Mouse (Mus musculus) MEL (cell line): ENCODE results near the gene Atp8b2. TPM values are rescaled to one million over a fixed set of nuclear protein-coding genes. Genes with fewer than 3 reads are reported as not detected.

Source experiments
- DNase-seq: peaks from one replicate; pipeline ENCODE4 v3.0.0; 2011; ENCODE audit warnings: low read depth, low spot score
- H3K27ac ChIP-seq: 2 replicates; pipeline ENCODE4 v1.5.1; 2012; ENCODE audit warnings: low read depth, mild to moderate bottlenecking, control low read depth, low read length, moderate library complexity; ENCODE audit not compliant: control insufficient read depth
- H3K27me3 ChIP-seq, 2 experiments: fragments of 150-350 bp in 1 of 2; sonication (generic) in 1 of 2; 2 replicates each; pipeline ENCODE4 v1.6.1; 2012; ENCODE audit warnings: low read length in 2 of 2, mild to moderate bottlenecking in 2 of 2, improper control_type of control experiment in 1 of 2, moderate library complexity in 1 of 2; ENCODE audit not compliant: insufficient read depth in 2 of 2, control insufficient read depth in 1 of 2
- H3K36me3 ChIP-seq, 2 experiments: 2 replicates each; pipeline ENCODE4 v1.6.1; 2012 to 2014; ENCODE audit warnings: low read length in 2 of 2, improper control_type of control experiment in 1 of 2, inconsistent platforms in 1 of 2, mild to moderate bottlenecking in 1 of 2; ENCODE audit not compliant: insufficient read depth in 2 of 2, control insufficient read depth in 1 of 2
- H3K4me1 ChIP-seq, 2 experiments: fragments of 150-350 bp in 1 of 2; sonication (generic) in 1 of 2; 2 replicates each; pipeline ENCODE4 v1.6.1; 2012; ENCODE audit warnings: low read length in 2 of 2, improper control_type of control experiment in 1 of 2, mild to moderate bottlenecking in 1 of 2; ENCODE audit not compliant: insufficient read depth in 2 of 2, control insufficient read depth in 1 of 2
- H3K4me3 ChIP-seq, 2 experiments: fragments of 150-350 bp in 1 of 2; sonication (generic) in 1 of 2; 2 replicates each; pipeline ENCODE4 v1.5.1; 2012; ENCODE audit warnings: low read depth in 2 of 2, low read length in 2 of 2, mild to moderate bottlenecking in 2 of 2, moderate library complexity in 2 of 2, control low read depth in 1 of 2, improper control_type of control experiment in 1 of 2; ENCODE audit not compliant: control insufficient read depth in 1 of 2, insufficient read depth in 1 of 2
- H3K79me2 ChIP-seq: 2 replicates; pipeline ENCODE4 v1.6.1; 2012; ENCODE audit warnings: mild to moderate bottlenecking, low read length, moderate library complexity; ENCODE audit not compliant: control insufficient read depth, poor library complexity, insufficient read depth
- H3K9ac ChIP-seq: 2 replicates; pipeline ENCODE4 v1.6.1; 2012; ENCODE audit warnings: low read depth, mild to moderate bottlenecking, control low read depth, low read length, moderate library complexity; ENCODE audit not compliant: control insufficient read depth, poor library complexity, severe bottlenecking
- H3K9me3 ChIP-seq: fragments of 150-350 bp; sonication (generic); replicated peaks from 2 replicates; pipeline ENCODE4 v1.6.1; 2012; ENCODE audit warnings: mild to moderate bottlenecking, low read length, improper control_type of control experiment, moderate library complexity; ENCODE audit not compliant: insufficient read depth
- BHLHE40 ChIP-seq: IDR thresholded peaks from 2 replicates; pipeline ENCODE4 v1.6.1; 2012; ENCODE audit warnings: low read depth, mild to moderate bottlenecking, inconsistent platforms, low read length, improper control_type of control experiment, borderline replicate concordance
- CHD1 ChIP-seq: IDR thresholded peaks from 2 replicates; pipeline ENCODE4 v1.6.1; 2012; ENCODE audit warnings: low read depth, mild to moderate bottlenecking, inconsistent platforms, low read length, improper control_type of control experiment
- CTCF ChIP-seq, 3 experiments: IDR thresholded peaks in 2 of 3; conservative IDR thresholded peaks in 1 of 3; 2 replicates each; pipeline ENCODE4 v1.5.1; 2011 to 2012; ENCODE audit warnings: low read length in 3 of 3, low read depth in 2 of 3, mild to moderate bottlenecking in 2 of 3, improper control_type of control experiment in 1 of 3, inconsistent platforms in 1 of 3, mixed read lengths in 1 of 3, moderate library complexity in 1 of 3; ENCODE audit not compliant: control insufficient read depth in 1 of 3, insufficient read depth in 1 of 3, poor library complexity in 1 of 3, severe bottlenecking in 1 of 3
- E2F4 ChIP-seq: IDR thresholded peaks from 2 replicates; pipeline ENCODE4 v1.6.1; 2011; ENCODE audit warnings: low read depth, low read length, improper control_type of control experiment, borderline replicate concordance
- ELF1 ChIP-seq: IDR thresholded peaks from 2 replicates; pipeline ENCODE4 v1.6.1; 2014; ENCODE audit warnings: low read depth, mild to moderate bottlenecking, inconsistent platforms, low read length, improper control_type of control experiment, moderate library complexity
- EP300 ChIP-seq, 2 experiments: IDR thresholded peaks; 2 replicates each; pipeline ENCODE4 v1.6.1; 2011; ENCODE audit warnings: improper control_type of control experiment in 2 of 2, low read length in 2 of 2, low read depth in 1 of 2, mild to moderate bottlenecking in 1 of 2
- ETS1 ChIP-seq: IDR thresholded peaks from 2 replicates; pipeline ENCODE4 v1.6.1; 2012; ENCODE audit warnings: low read depth, mild to moderate bottlenecking, inconsistent platforms, low read length, improper control_type of control experiment, moderate library complexity
- GABPA ChIP-seq: IDR thresholded peaks from 2 replicates; pipeline ENCODE4 v1.6.1; 2012; ENCODE audit warnings: low read depth, mild to moderate bottlenecking, inconsistent platforms, low read length, improper control_type of control experiment, moderate library complexity
- HCFC1 ChIP-seq: IDR thresholded peaks from 2 replicates; pipeline ENCODE4 v1.6.1; 2012; ENCODE audit warnings: low read depth, mild to moderate bottlenecking, inconsistent platforms, low read length, improper control_type of control experiment, moderate library complexity
- JUND ChIP-seq: IDR thresholded peaks from 2 replicates; pipeline ENCODE4 v1.6.1; 2011; ENCODE audit warnings: low read depth, mild to moderate bottlenecking, improper control_type of control experiment, low read length
- KAT2A ChIP-seq: conservative IDR thresholded peaks from 2 replicates; pipeline ENCODE4 v1.6.1; 2012; ENCODE audit warnings: low read depth, low read length, improper control_type of control experiment, inconsistent platforms
- MAFK ChIP-seq: IDR thresholded peaks from 2 replicates; pipeline ENCODE4 v1.6.1; 2011; ENCODE audit warnings: low read depth, mild to moderate bottlenecking, low read length, improper control_type of control experiment, borderline replicate concordance
- MYB ChIP-seq: IDR thresholded peaks from 2 replicates; pipeline ENCODE4 v1.6.1; 2011; ENCODE audit warnings: mild to moderate bottlenecking, low read depth, low read length, improper control_type of control experiment
- POLR2A ChIP-seq, 2 experiments: IDR thresholded peaks; 2 replicates each; pipeline ENCODE4 v1.6.1; 2011 to 2012; ENCODE audit warnings: low read length in 2 of 2, mild to moderate bottlenecking in 2 of 2, control low read depth in 1 of 2, improper control_type of control experiment in 1 of 2, low read depth in 1 of 2, moderate library complexity in 1 of 2; ENCODE audit not compliant: control insufficient read depth in 1 of 2, insufficient read depth in 1 of 2, poor library complexity in 1 of 2
- RAD21 ChIP-seq: IDR thresholded peaks from 2 replicates; pipeline ENCODE4 v1.6.1; 2011; ENCODE audit warnings: mild to moderate bottlenecking, low read depth, low read length, improper control_type of control experiment
- SMC3 ChIP-seq: IDR thresholded peaks from 2 replicates; pipeline ENCODE4 v1.6.1; 2011; ENCODE audit warnings: low read depth, low read length, improper control_type of control experiment
- TBP ChIP-seq: IDR thresholded peaks from 2 replicates; pipeline ENCODE4 v1.8.0; 2011; ENCODE audit warnings: low read depth, low read length, improper control_type of control experiment
- TCF12 ChIP-seq: IDR thresholded peaks from 2 replicates; pipeline ENCODE4 v1.6.1; 2014; ENCODE audit warnings: low read depth, mild to moderate bottlenecking, inconsistent platforms, low read length, improper control_type of control experiment, moderate library complexity
- UBTF ChIP-seq: IDR thresholded peaks from 2 replicates; pipeline ENCODE4 v1.6.1; 2012; ENCODE audit warnings: low read depth, mild to moderate bottlenecking, inconsistent platforms, low read length, improper control_type of control experiment, moderate library complexity, borderline replicate concordance; ENCODE audit not compliant: insufficient read depth
- USF2 ChIP-seq, 2 experiments: IDR thresholded peaks; 2 replicates each; pipeline ENCODE4 v1.6.1; 2011 to 2012; ENCODE audit warnings: improper control_type of control experiment in 2 of 2, low read length in 2 of 2, borderline replicate concordance in 1 of 2, inconsistent platforms in 1 of 2, low read depth in 1 of 2, mild to moderate bottlenecking in 1 of 2; ENCODE audit not compliant: insufficient read depth in 1 of 2
- ZNF384 ChIP-seq: IDR thresholded peaks from 2 replicates; pipeline ENCODE4 v1.6.1; 2012; ENCODE audit warnings: low read depth, mild to moderate bottlenecking, inconsistent platforms, low read length, improper control_type of control experiment
- polyA plus RNA-seq, 2 experiments: library from polyadenylated mRNA; stranded (reverse) in 1 of 2; unstranded in 1 of 2; fragments of >175 nt in 1 of 2; fragments of >200 nt in 1 of 2; gene quantifications; 2 replicates each; pipeline versions ENCODE4 v1.2.1 to v1.2.4; 2012; ENCODE audit warnings: low replicate concordance in 2 of 2, low read depth in 1 of 2; ENCODE audit not compliant: insufficient read length in 2 of 2, insufficient read depth in 1 of 2, missing spikeins in 1 of 2
- total RNA-seq: library from RNA; depleted of rRNA; stranded (reverse); fragments of 300-350 nt; gene quantifications from 2 replicates; pipeline ENCODE4 v1.2.3, GENCODE M21; 2012

Gene Atp8b2
- total and polyA plus RNA-seq, 3 experiments: 27.1 to 44.7 TPM; not detected in 1

GRCm38 (mm10) chr3:89959435-89959834 lies 3.9 kb downstream of the Atp8b2 start:
- no peak for DNase-seq
- Histone ChIP-seq H3K27me3 (no peaks in the 10 kb centered on the region), H3K36me3 (peaks cover 2 to 13% of the 10 kb centered on the region in 2 experiments; a peak in 3 of 4 replicates), H3K79me2 (peaks cover 14% of the 10 kb centered on the region), H3K4me1 (peaks cover 8 to 20% of the 10 kb centered on the region in 2 experiments), H3K4me3 (no peak overlapping the region), H3K27ac (no peak overlapping the region), H3K9ac (no peak overlapping the region), H3K9me3 (no peaks in the 10 kb centered on the region)
- TF ChIP-seq KAT2A (no peak), SMC3 (no peak), TBP (no peak), MAFK (no peak), TCF12 (no peak), CHD1 (no peak), RAD21 (no peak), ETS1 (no peak), ZNF384 (no peak), MYB (no peak), E2F4 (no peak), CTCF (IDR thresholded peaks at IDR 0.05 in 2 of 3, conservative IDR thresholded peaks at IDR 0.05 in 1 of 3; ENCODE audit: control insufficient read depth in 1 of 3, insufficient read depth in 1 of 3, low read depth in 2 of 3, low read length in 3 of 3, poor library complexity in 1 of 3, severe bottlenecking in 1 of 3) (no peak), EP300 (IDR thresholded peaks at IDR 0.05; ENCODE audit: low read depth in 1 of 2, low read length in 2 of 2) (no peak), GABPA (no peak), ELF1 (no peak), POLR2A (IDR thresholded peaks at IDR 0.05; ENCODE audit: control insufficient read depth in 1 of 2, insufficient read depth in 1 of 2, low read depth in 1 of 2, low read length in 2 of 2, poor library complexity in 1 of 2) (no peak), HCFC1 (no peak), JUND (no peak), BHLHE40 (no peak), USF2 (IDR thresholded peaks at IDR 0.05; ENCODE audit: borderline replicate concordance in 1 of 2, insufficient read depth in 1 of 2, low read depth in 1 of 2, low read length in 2 of 2) (no peak)

GRCm38 (mm10) chr3:89957880-89958279 lies 5.4 kb downstream of the Atp8b2 start:
- H3K4me3 ChIP-seq: no peak overlapping the region
- no peak overlapping the region for H3K9ac ChIP-seq
- H3K79me2 ChIP-seq: peaks cover 5% of the 10 kb centered on the region

More at GRCm38 (mm10) chr3:89957880-89958279, 5.4 kb downstream of the Atp8b2 start:
- no peak for DNase-seq
- TF ChIP-seq GABPA: no peak
- no peak for TF ChIP-seq ETS1
- no peak for TF ChIP-seq JUND
- no peak for TF ChIP-seq USF2 (IDR thresholded peaks at IDR 0.05; ENCODE audit: borderline replicate concordance in 1 of 2, insufficient read depth in 1 of 2, low read depth in 1 of 2, low read length in 2 of 2)
- no peak for TF ChIP-seq EP300 (IDR thresholded peaks at IDR 0.05; ENCODE audit: low read depth in 1 of 2, low read length in 2 of 2)
- TF ChIP-seq UBTF: no peak
- no peak for TF ChIP-seq ZNF384
- Histone ChIP-seq H3K27me3 (no peaks in the 10 kb centered on the region), H3K27ac (no peak overlapping the region), H3K9me3 (no peaks in the 10 kb centered on the region), H3K4me1 (peaks cover 8 to 20% of the 10 kb centered on the region in 2 experiments), H3K36me3 (peaks cover 2 to 13% of the 10 kb centered on the region in 2 experiments; a peak in 3 of 4 replicates)
